Mouse (Mus musculus) brain, adult 2 months (tissue): ENCODE results near the gene Fyco1.
A peak's percentile ranks its signal among the peaks of the same experiment; 100 is the strongest.
"Not testable (repeated sequence)": the region's sequence is repeated elsewhere in the genome, so short reads cannot be mapped to it uniquely, and the experiment has no call there.

Source experiments
- DNase-seq: peaks from one replicate; pipeline ENCODE4 v3.0.0; 2011; ENCODE audit warnings: low read depth, low spot score

Fyco1 gene

GRCm38 (mm10) chr9:123815444-123815843, 36.3 kb downstream of the Fyco1 start:
- DNase-seq: peak; percentile 17

- peak; percentile 40 for DNase-seq
Observed at GRCm38 (mm10) chr9:123814821-123815220, 36.9 kb downstream of the Fyco1 start.

- DNase-seq: no peak
Observed at GRCm38 (mm10) chr9:123814326-123814725, 37.4 kb downstream of the Fyco1 start.

GRCm38 (mm10) chr9:123811831-123812230, 39.9 kb downstream of the Fyco1 start:
- DNase-seq: no peak

GRCm38 (mm10) chr9:123808583-123808982, 43.1 kb downstream of the Fyco1 start:
- no peak for DNase-seq

- DNase-seq: no peak
Observed at GRCm38 (mm10) chr9:123806267-123806666, 45.4 kb downstream of the Fyco1 start, which contains the start of gene Cxcr6. TSS of gene Cxcr6 (plus strand) at chr9:123806475.

GRCm38 (mm10) chr9:123805241-123805640, 46.5 kb downstream of the Fyco1 start:
- no peak for DNase-seq

GRCm38 (mm10) chr9:123802896-123803295, 48.8 kb downstream of the Fyco1 start:
- no peak for DNase-seq

GRCm38 (mm10) chr9:123802421-123802820, 49.3 kb downstream of the Fyco1 start:
- DNase-seq: no peak

GRCm38 (mm10) chr9:123801527-123801926, 50.2 kb downstream of the Fyco1 start:
- no peak for DNase-seq

GRCm38 (mm10) chr9:123796174-123796573, 55.5 kb downstream of the Fyco1 start:
- peak; percentile 66 for DNase-seq

GRCm38 (mm10) chr9:123788855-123789529, 62.7 kb downstream of the Fyco1 start:
- peak; percentile 73 for DNase-seq

GRCm38 (mm10) chr9:123773299-123773698, 78.4 kb downstream of the Fyco1 start:
- not testable (repeated sequence) for DNase-seq

GRCm38 (mm10) chr9:123769532-123769931, 82.2 kb downstream of the Fyco1 start:
- no peak for DNase-seq

GRCm38 (mm10) chr9:123768443-123768842, 83.3 kb downstream of the Fyco1 start:
- DNase-seq: no peak

GRCm38 (mm10) chr9:123766996-123767395, 84.7 kb downstream of the Fyco1 start:
- no peak for DNase-seq

- DNase-seq: no peak
Observed at GRCm38 (mm10) chr9:123763771-123764170, 87.9 kb downstream of the Fyco1 start.

- no peak for DNase-seq
Observed at GRCm38 (mm10) chr9:123762886-123763285, 88.8 kb downstream of the Fyco1 start.

GRCm38 (mm10) chr9:123760806-123761205, 90.9 kb downstream of the Fyco1 start:
- no peak for DNase-seq

- no peak for DNase-seq
Observed at GRCm38 (mm10) chr9:123758645-123759044, 93.1 kb downstream of the Fyco1 start.

- no peak for DNase-seq
Observed at GRCm38 (mm10) chr9:123758156-123758555, 93.5 kb downstream of the Fyco1 start.

- DNase-seq: no peak
Observed at GRCm38 (mm10) chr9:123757326-123757725, 94.4 kb downstream of the Fyco1 start.

GRCm38 (mm10) chr9:123756752-123757151, 94.9 kb downstream of the Fyco1 start:
- no peak for DNase-seq

- no peak for DNase-seq
Observed at GRCm38 (mm10) chr9:123754333-123754732, 97.4 kb downstream of the Fyco1 start.
